Mouse (Mus musculus) bone marrow macrophage, adult 2 months (primary cell): ENCODE results near the gene Ggcx. TPM values are rescaled to one million over a fixed set of nuclear protein-coding genes. Genes with fewer than 3 reads are reported as not detected.

ENCODE experiments used
- H3K27ac ChIP-seq: 2 replicates; pipeline ENCODE4 v1.5.1; 2012; ENCODE audit warnings: low read depth, low read length; ENCODE audit not compliant: insufficient read depth
- H3K4me1 ChIP-seq: 2 replicates; pipeline ENCODE4 v1.6.1; 2012; ENCODE audit warnings: low read length; ENCODE audit not compliant: control insufficient read depth, insufficient read depth
- H3K4me3 ChIP-seq: 2 replicates; pipeline ENCODE4 v1.5.1; 2012; ENCODE audit warnings: mild to moderate bottlenecking, low read length, moderate library complexity; ENCODE audit not compliant: insufficient read depth
- CTCF ChIP-seq: IDR thresholded peaks from 2 replicates; pipeline ENCODE4 v1.5.1; 2012; ENCODE audit warnings: low read depth, mild to moderate bottlenecking, low read length, moderate library complexity
- POLR2A ChIP-seq: IDR thresholded peaks from 2 replicates; pipeline ENCODE4 v1.6.1; 2012; ENCODE audit warnings: mild to moderate bottlenecking, low read depth, low read length, borderline replicate concordance
- polyA plus RNA-seq: library from polyadenylated mRNA; stranded (reverse); fragments of >200 nt; gene quantifications from 2 replicates; pipeline ENCODE4 v1.2.4, GENCODE M21; 2012; ENCODE audit not compliant: missing spikeins, insufficient read depth, insufficient read length

Ggcx gene
- polyA plus RNA-seq, 1 experiment: 15.7 TPM

DNA sequence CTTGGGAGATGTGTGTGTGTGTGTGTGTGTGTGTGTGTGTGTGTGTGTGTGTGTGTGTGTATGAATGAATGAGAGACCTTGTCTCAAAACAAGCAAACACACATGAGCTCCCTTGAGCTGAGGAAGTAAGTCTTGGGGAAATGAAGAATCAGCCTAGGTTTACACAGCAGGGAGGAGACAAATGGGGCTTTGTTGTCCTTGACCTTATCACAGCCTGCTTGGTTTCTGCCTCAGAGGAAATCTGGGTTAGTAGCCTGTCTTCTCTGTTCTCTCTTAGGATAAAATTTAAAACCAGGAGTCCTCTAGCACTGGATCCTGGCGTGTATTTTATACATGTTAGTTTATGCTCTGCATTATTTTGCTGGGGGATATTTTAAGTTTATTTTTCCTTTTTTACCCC, 5.7 kb downstream of the Ggcx start:
- H3K4me3 ChIP-seq: no peak overlapping the region
- H3K4me1 ChIP-seq: peaks cover 7% of the 10 kb centered on the region; the same call in 1 of the 2 replicates
- no peak for TF ChIP-seq POLR2A
- TF ChIP-seq CTCF: no peak
- no peak overlapping the region for H3K27ac ChIP-seq

DNA sequence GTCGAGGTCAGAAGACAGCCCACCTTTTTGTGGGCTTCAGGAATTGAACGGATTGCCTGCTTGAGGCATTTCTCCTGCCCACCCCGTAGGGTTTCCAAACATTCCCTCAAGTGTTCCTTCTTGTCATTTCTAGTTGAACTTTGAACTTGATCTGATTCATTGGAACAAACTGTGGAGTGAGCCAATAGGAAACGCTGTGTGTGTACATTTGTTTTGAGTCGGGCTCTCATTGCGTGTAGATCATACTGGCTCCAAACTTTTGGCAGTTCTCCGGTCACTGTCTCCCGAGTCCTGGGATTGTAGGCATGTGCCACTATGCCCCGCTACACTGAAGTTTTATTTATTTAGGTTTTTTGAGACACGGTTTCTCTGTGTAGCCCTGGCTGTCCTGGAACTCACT, 6.8 kb downstream of the Ggcx start:
- H3K4me1 ChIP-seq: no peaks in the 10 kb centered on the region
- no peak overlapping the region for H3K4me3 ChIP-seq
- no peak overlapping the region for H3K27ac ChIP-seq
- TF ChIP-seq CTCF (no peak), POLR2A (no peak)

DNA sequence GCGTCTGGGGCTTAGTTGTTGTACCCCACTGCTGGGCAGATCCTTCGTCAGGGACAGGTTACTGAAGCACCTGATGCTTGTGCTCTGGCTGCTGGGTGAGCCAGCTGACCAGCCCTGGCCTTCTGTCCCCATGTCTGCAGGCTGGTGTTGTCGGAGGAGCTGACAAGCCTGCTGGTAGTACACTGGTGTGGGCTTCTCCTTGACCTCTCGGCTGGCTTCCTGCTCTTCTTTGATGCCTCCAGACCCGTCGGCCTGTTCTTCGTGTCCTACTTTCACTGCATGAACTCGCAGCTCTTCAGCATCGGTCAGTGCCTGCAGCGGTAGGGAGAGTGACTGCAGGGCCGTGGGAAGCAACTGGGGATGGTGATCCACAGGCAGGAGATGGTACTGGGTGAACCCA, 11.5 kb downstream of the Ggcx start:
- Histone ChIP-seq H3K27ac (no peak overlapping the region), H3K4me3 (no peak overlapping the region)
- TF ChIP-seq CTCF (no peak), POLR2A (no peak)

DNA sequence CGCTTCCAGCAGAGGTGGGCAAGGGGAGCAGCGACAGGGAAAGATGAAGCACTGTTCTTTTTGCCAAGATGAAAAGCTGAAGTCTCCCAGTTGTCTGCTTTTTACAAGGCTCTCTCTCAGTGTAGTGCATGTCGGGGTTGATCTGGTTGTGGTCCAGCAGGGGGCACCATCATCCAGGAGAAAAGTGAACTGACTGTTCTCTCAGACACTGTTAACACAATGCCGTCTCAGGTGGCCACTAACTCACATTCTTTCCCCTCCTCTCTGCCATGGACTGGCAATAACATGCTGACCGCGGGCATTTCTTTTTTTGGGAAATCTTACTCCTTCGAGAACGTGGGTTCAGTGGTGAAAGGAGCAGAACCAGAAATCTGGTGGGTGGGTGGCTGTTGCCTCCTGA, 13.9 kb downstream of the Ggcx start:
- Histone ChIP-seq H3K27ac (no peak overlapping the region), H3K4me1 (peaks cover 3% of the 10 kb centered on the region)
- TF ChIP-seq CTCF: peak; percentile 71
- TF ChIP-seq POLR2A: no peak

More for the DNA sequence above, 11.5 kb downstream of the Ggcx start:
- H3K4me1 ChIP-seq: no peaks in the 10 kb centered on the region

DNA sequence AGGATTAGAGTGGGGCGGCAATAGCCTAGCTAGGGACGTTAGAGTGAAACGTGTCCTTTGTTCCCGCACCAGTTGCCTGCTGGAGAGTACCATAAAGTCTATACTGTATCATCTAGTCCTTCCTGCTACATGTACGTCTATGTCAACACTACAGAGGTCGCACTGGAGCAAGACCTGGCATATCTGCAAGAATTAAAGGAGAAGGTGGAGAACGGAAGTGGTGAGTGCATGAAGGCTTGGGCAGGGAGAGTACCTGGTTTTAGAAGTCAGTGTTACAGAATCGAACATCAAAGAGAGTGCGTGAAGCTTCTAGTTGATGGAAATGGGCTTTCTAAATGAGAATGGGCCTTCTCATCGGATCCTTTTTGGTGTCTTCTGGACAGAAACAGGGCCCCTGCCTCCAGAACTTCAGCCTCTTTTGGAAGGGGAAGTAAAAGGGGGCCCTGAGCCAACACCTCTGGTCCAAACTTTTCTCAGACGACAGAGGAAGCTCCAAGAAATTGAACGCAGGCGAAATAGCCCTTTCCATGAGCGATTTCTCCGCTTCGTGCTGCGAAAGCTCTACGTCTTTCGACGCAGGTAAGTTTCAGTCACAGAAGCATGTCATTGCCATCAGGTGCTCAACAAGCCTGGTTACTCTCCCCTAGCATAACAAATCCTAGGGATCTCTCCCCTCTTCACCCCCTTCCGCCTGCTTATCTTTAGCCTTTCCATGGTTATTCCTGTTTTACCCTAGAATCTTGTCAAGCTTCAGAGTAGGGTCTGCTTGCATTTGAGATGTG, 15.1 kb downstream of the Ggcx start:
- peaks cover 3% of the 10 kb centered on the region for H3K4me1 ChIP-seq
- TF ChIP-seq POLR2A (no peak), CTCF (no peak)
- H3K27ac ChIP-seq: no peak overlapping the region
- no peak overlapping the region for H3K4me3 ChIP-seq

More for the DNA sequence above, 13.9 kb downstream of the Ggcx start:
- no peak overlapping the region for H3K4me3 ChIP-seq

DNA sequence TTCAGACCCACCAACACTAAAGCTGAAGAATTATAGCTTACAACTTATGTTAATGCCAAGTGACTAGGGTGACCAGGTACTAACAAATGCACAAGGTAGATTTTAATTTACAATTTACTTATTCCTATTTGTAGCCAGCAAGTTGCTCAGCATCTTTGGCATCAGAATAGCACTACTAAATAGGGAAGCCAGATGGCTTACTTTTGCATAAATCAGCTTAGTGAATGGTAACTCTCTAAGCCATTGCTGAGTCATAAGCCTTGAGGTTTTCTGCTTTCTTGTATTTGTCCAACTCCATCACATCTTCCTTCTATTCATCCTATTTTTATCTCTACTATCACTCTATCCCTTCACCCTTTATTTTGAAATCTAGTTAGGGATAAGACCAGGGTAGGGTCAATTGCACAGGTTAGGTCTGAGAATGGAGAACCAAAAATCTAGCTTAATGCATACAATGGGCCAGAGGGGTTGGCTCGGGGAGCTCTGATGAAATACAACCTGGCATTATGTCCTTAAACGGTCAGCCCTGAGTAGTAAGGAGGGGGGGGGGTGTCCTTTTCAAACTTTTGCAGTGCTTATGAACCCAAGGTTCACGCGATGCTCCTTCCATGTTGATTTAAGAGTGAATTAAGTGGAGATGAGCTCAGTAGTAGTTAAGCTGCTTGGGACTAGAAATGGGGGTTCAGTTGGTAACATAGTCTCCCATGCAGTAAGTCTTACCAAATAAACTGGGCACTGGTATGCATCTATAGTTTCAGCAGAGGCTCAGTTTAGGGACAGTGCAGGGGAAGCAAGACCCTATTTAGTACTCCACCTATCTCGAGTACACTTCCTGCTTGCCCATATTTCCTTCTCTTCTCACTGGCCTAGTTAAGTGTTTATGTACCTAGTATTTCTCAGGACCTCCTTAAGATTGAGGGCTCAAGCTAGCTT, 17.1 kb downstream of the Ggcx start:
- H3K4me1 ChIP-seq: peaks cover 11% of the 10 kb centered on the region
- no peak overlapping the region for H3K4me3 ChIP-seq
- no peak for TF ChIP-seq POLR2A
- TF ChIP-seq CTCF: no peak
- H3K27ac ChIP-seq: 0 out of 2 replicates have a peak overlapping the region, but pooled peaks have one; percentile 16

DNA sequence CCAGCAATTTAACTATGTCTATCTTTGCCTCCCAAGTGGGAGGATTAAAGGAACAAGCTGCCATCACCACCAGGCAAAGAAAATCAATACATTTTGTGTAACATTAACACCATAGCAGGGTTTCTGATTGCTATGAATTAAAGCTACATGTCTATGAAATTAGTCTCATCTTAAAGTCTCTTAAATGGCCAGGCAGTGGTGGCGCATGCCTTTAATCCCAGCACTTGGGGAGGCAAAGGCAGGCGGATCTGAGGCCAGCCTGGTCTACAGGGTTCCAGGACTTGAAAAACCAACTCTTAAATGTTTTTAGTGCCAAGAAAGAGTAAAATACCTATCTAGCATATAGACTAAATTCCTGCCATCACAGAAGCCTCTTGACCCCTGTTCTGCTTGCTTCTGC, 18.0 kb downstream of the Ggcx start:
- TF ChIP-seq POLR2A (no peak), CTCF (no peak)
- Histone ChIP-seq H3K4me1 (peaks cover 15% of the 10 kb centered on the region), H3K27ac (no peak overlapping the region)

DNA sequence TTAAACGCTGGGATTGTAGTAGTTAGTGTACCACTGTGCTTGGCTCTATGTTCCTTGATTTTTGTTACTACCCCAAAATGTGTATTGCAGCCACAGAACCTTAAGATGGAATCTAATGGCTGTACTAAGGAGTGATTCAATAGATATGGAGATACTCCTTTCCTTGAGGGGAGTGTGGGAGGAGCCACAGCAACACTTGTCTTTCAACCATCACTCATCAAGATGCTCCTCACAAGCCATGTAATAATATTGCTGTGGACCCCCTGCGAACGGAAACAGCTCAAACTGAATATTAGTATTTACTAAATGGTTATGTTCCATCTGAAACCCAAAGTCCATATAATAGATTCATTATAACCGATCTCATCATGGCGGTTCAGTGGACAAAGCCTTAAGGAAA, 24.1 kb downstream of the Ggcx start:
- Histone ChIP-seq H3K27ac (peak overlapping the region; percentile 98), H3K4me3 (peak overlapping the region; percentile 98), H3K4me1 (peaks cover 18% of the 10 kb centered on the region)
- TF ChIP-seq CTCF (no peak), POLR2A (no peak)

More for the DNA sequence above, 18.0 kb downstream of the Ggcx start:
- H3K4me3 ChIP-seq: no peak overlapping the region

DNA sequence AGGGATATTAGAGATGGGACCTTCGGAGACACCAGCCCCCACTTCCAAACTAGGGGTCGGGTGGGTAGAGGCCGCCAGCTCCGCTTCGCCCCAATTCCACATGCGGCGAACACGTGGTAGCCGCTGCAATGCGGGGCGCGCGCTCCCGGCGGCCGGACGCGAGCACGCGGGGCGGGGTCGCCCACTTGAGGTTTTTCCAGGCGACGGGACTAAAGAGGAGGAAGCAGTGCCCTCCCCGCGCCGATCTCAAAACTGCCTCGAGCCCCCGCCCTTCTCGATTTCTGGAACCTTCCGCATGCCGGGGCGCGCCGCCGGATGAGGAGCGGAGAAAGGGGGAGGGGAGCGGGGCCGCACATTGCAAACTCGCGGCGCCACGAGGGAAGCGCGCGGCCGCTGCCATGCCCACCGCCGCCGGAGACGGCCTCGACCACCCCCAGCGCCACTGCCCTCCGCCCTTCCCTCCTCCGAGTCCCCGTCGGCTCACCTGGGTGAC, 24.8 kb downstream of the Ggcx start:
- Histone ChIP-seq H3K27ac (peak overlapping the region; percentile 98), H3K4me1 (peaks cover 18% of the 10 kb centered on the region), H3K4me3 (peak overlapping the region; percentile 98)
- TF ChIP-seq POLR2A: no peak
- TF ChIP-seq CTCF: no peak
